Mouse (Mus musculus) layer of hippocampus, postnatal 14 days (tissue): ENCODE results near the gene Twistnb. TPM values are rescaled to one million over a fixed set of nuclear protein-coding genes. Genes with fewer than 3 reads are reported as not detected.

Experiments used
- total RNA-seq, 2 experiments: library from RNA; stranded (reverse); gene quantifications; 2 replicates each; pipeline ENCODE4 v1.2.3; 2021

The Twistnb gene
- total RNA-seq, 2 experiments from 2014 or later: 11.4 to 13.8 TPM

Other genes starting within 250 kb of the Twistnb start
- gene Efcab10, start 34.8 kb upstream of the Twistnb start, total RNA-seq: 1 to 10 TPM; 1.2 to 2.1 TPM